ENCODE assay signal across 8 mouse cellular contexts in genomic region chr9:61372976-61373633, GRCm38 (mm10). TPM values are rescaled to one million over a fixed set of nuclear protein-coding genes. Genes with fewer than 3 reads are reported as not detected.
DNase-seq lines count a peak whose midpoint lies in the region; ATAC-seq and TF ChIP-seq lines count a peak whose summit lies in the region.

No protein-coding gene starts in this region.

- no peak for TF ChIP-seq CTCF in liver, adult 2 months (IDR thresholded peaks at IDR 0.05; ENCODE audit: low read depth, low read length)
- TF ChIP-seq CTCF in bone marrow macrophage, adult 2 months (IDR thresholded peaks at IDR 0.05; ENCODE audit: low read depth, low read length) = no peak
- peak; percentile 42 for TF ChIP-seq CTCF in lung, embryonic 14.5 days (IDR thresholded peaks at IDR 0.05; ENCODE audit: low read depth)

- peak overlapping the region; percentile 91 for H3K4me2 ChIP-seq in forebrain, embryonic 14.5 days (ENCODE audit: low read length)
- H3K4me2 ChIP-seq in hindbrain, embryonic 16.5 days (ENCODE audit: low read length) = peak overlapping the region; percentile 91
- H3K4me2 ChIP-seq in lung, embryonic 14.5 days = peak overlapping the region; percentile 99

- peak overlapping the region; percentile 65 for H3K27ac ChIP-seq in liver, adult 2 months (replicated peaks; ENCODE audit: insufficient read depth, low read depth, low read length)
- peak overlapping the region; percentile 86 for H3K27ac ChIP-seq in bone marrow macrophage, adult 2 months (ENCODE audit: insufficient read depth, low read depth, low read length)
- peak overlapping the region; percentile 92 for H3K27ac ChIP-seq in forebrain, embryonic 14.5 days (ENCODE audit: low read depth, low read length)
- H3K27ac ChIP-seq in hindbrain, embryonic 16.5 days (ENCODE audit: low read depth, low read length) = peak overlapping the region; percentile 92
- H3K27ac ChIP-seq in lung, embryonic 14.5 days (ENCODE audit: low read depth) = peak overlapping the region; percentile 97

- peaks cover 16% of the 10 kb centered on the region; the same call in 1 of the 2 replicates for H3K79me2 ChIP-seq in liver, adult 2 months (ENCODE audit: control insufficient read depth, insufficient read depth, low read length)

- H3K4me1 ChIP-seq in liver, adult 2 months (ENCODE audit: control insufficient read depth, insufficient read depth, low read length) = peaks cover 32% of the 10 kb centered on the region
- peaks cover 42% of the 10 kb centered on the region for H3K4me1 ChIP-seq in bone marrow macrophage, adult 2 months (ENCODE audit: control insufficient read depth, insufficient read depth, low read length)
- peaks cover 53% of the 10 kb centered on the region for H3K4me1 ChIP-seq in forebrain, embryonic 14.5 days (ENCODE audit: control insufficient read depth, insufficient read depth, low read length)
- peaks cover 62% of the 10 kb centered on the region for H3K4me1 ChIP-seq in hindbrain, embryonic 16.5 days (ENCODE audit: control insufficient read depth, insufficient read depth, low read depth, low read length)
- peaks cover 48% of the 10 kb centered on the region for H3K4me1 ChIP-seq in lung, embryonic 14.5 days (ENCODE audit: insufficient read depth)

- ATAC-seq in forebrain, embryonic 14.5 days = no peak
- no peak for ATAC-seq in hindbrain, embryonic 16.5 days
- no peak for ATAC-seq in lung, embryonic 14.5 days (ENCODE audit: insufficient read depth)

- peak overlapping the region; percentile 79 for H3K9ac ChIP-seq in liver, adult 2 months (ENCODE audit: low read depth, low read length)
- H3K9ac ChIP-seq in forebrain, embryonic 14.5 days (ENCODE audit: low read length) = peak overlapping the region; percentile 100
- peak overlapping the region; percentile 96 for H3K9ac ChIP-seq in hindbrain, embryonic 16.5 days (ENCODE audit: low read depth, low read length)
- peak overlapping the region; percentile 98 for H3K9ac ChIP-seq in lung, embryonic 14.5 days

- H3K36me3 ChIP-seq in liver, adult 2 months (ENCODE audit: control insufficient read depth, insufficient read depth, low read length) = no peaks in the 10 kb centered on the region
- peaks cover 18% of the 10 kb centered on the region; the same call in 1 of the 2 replicates for H3K36me3 ChIP-seq in forebrain, embryonic 14.5 days (ENCODE audit: control insufficient read depth, insufficient read depth, low read length)
- peaks cover 3% of the 10 kb centered on the region; the same call in 1 of the 2 replicates for H3K36me3 ChIP-seq in hindbrain, embryonic 16.5 days (ENCODE audit: control insufficient read depth, insufficient read depth, low read length)
- peaks cover 30% of the 10 kb centered on the region for H3K36me3 ChIP-seq in lung, embryonic 14.5 days (ENCODE audit: insufficient read depth)

- DNase-seq in liver, adult 2 months (ENCODE audit: extremely low read depth, low read depth, low spot score) = no peak
- DNase-seq in liver = no peak
- DNase-seq in forebrain, embryonic 14.5 days (ENCODE audit: low spot score) = peak; percentile 81
- peak; percentile 79 for DNase-seq in lung, embryonic 14.5 days
- peak; percentile 78 for DNase-seq in retina, postnatal 1 day
- peak; percentile 47 to 73 for DNase-seq in urinary bladder, postnatal 4 days (ENCODE audit: low spot score in 2 of 2)

- no peaks in the 10 kb centered on the region for H3K27me3 ChIP-seq in liver, adult 2 months (ENCODE audit: control insufficient read depth, insufficient read depth, low read length)
- no peaks in the 10 kb centered on the region for H3K27me3 ChIP-seq in forebrain, embryonic 14.5 days (replicated peaks; ENCODE audit: control insufficient read depth, insufficient read depth, low read length)
- no peaks in the 10 kb centered on the region for H3K27me3 ChIP-seq in hindbrain, embryonic 16.5 days (replicated peaks; ENCODE audit: control insufficient read depth, insufficient read depth, low read length)
- no peaks in the 10 kb centered on the region for H3K27me3 ChIP-seq in lung, embryonic 14.5 days (ENCODE audit: insufficient read depth, low read length)

- no peak for TF ChIP-seq POLR2A in liver, adult 2 months (IDR thresholded peaks at IDR 0.05; ENCODE audit: extremely low read depth, insufficient read depth, low read length)
- TF ChIP-seq POLR2A in bone marrow macrophage, adult 2 months (IDR thresholded peaks at IDR 0.05; ENCODE audit: borderline replicate concordance, low read depth, low read length) = no peak

- H3K4me3 ChIP-seq in liver, adult 2 months (ENCODE audit: insufficient read depth, low read depth, low read length) = peak overlapping the region; percentile 61
- peak overlapping the region; percentile 80 for H3K4me3 ChIP-seq in bone marrow macrophage, adult 2 months (ENCODE audit: insufficient read depth, low read length)
- H3K4me3 ChIP-seq in forebrain, embryonic 14.5 days (ENCODE audit: low read depth, low read length) = peak overlapping the region; percentile 97
- peak overlapping the region; percentile 83 for H3K4me3 ChIP-seq in hindbrain, embryonic 16.5 days (ENCODE audit: low read length)
- peak overlapping the region; percentile 93 for H3K4me3 ChIP-seq in lung, embryonic 14.5 days (ENCODE audit: low read depth, low read length)

- H3K9me3 ChIP-seq in forebrain, embryonic 14.5 days (replicated peaks; ENCODE audit: control insufficient read depth, low read length) = no peaks in the 10 kb centered on the region
- H3K9me3 ChIP-seq in hindbrain, embryonic 16.5 days (ENCODE audit: control insufficient read depth, low read length) = no peaks in the 10 kb centered on the region
- no peaks in the 10 kb centered on the region for H3K9me3 ChIP-seq in lung, embryonic 14.5 days (ENCODE audit: low read depth, low read length)

- under 1% methylated on average over 66 of the region's 66 CpGs for WGBS in liver, adult 2 months
- WGBS in forebrain, embryonic 14.5 days = under 1% methylated on average over 57 of the region's 66 CpGs
- WGBS in hindbrain, embryonic 16.5 days = under 1% methylated on average over 60 of the region's 66 CpGs
- WGBS in lung, embryonic 14.5 days = 1% methylated on average over 58 of the region's 66 CpGs

RNA-seq across cellular contexts. Expression of gene Tle3, which starts 0.9 kb away (rescaled TPM):
- 2.4 and 2.9 TPM in 2 replicates for total RNA-seq in liver, adult 2 months (2014; rRNA removed)
- polyA plus RNA-seq in liver, adult 2 months (2012; rRNA removed) = 9.7 and 14.8 TPM in 2 replicates
- 39.3 and 41.6 TPM in 2 replicates for polyA plus RNA-seq in bone marrow macrophage, adult 2 months (2012; ENCODE audit: insufficient read depth, insufficient read length, missing spikeins)
- polyA plus RNA-seq in forebrain, embryonic 14.5 days (2014; fragmentation: Nextera tagmentation; extraction: Ambion mirVana) = 28.1 and 30.1 TPM in 2 replicates
- polyA plus RNA-seq in hindbrain, embryonic 16.5 days (2015; fragmentation: Nextera tagmentation; extraction: Ambion mirVana) = 19.5 and 23.0 TPM in 2 replicates
- polyA plus RNA-seq in lung, embryonic 14.5 days (2014; fragmentation: Nextera tagmentation; extraction: Ambion mirVana) = 28.7 and 32.5 TPM in 2 replicates

Comparison
In these comparisons a context has a peak if more than half of its experiments do, and no peak if none do; other contexts are left out.
1. DNase-seq: peak in forebrain, embryonic 14.5 days (single experiment), lung, embryonic 14.5 days (single experiment), retina, postnatal 1 day (single experiment) and urinary bladder, postnatal 4 days (2 of 2); none in liver, adult 2 months (single experiment) and liver (single experiment).
2. Peak in every context shown above with its lines, with median percentiles within 50 percentile points of each other: H3K27ac ChIP-seq, H3K4me3 ChIP-seq, H3K9ac ChIP-seq and H3K4me2 ChIP-seq.